Mouse (Mus musculus) testis, adult 2 months (tissue): Measurements from ENCODE around the gene Lamtor5. TPM values are rescaled to one million over a fixed set of nuclear protein-coding genes. Genes with fewer than 3 reads are reported as not detected.
"Not testable (repeated sequence)": the region's sequence is repeated elsewhere in the genome, so short reads cannot be mapped to it uniquely, and the experiment has no call there.

Experiments used
- H3K27ac ChIP-seq: fragments of 200-500 bp; 2 replicates; pipeline ENCODE4 v1.5.1; 2012; ENCODE audit warnings: low read depth, low read length; ENCODE audit not compliant: control insufficient read depth, insufficient read depth
- H3K27me3 ChIP-seq: fragments of 200-500 bp; 2 replicates; pipeline ENCODE4 v1.6.1; 2012; ENCODE audit warnings: mild to moderate bottlenecking, low read length, moderate library complexity; ENCODE audit not compliant: control insufficient read depth, insufficient read depth
- H3K36me3 ChIP-seq: fragments of 200-500 bp; 2 replicates; pipeline ENCODE4 v1.6.1; 2012; ENCODE audit warnings: mild to moderate bottlenecking, low read length; ENCODE audit not compliant: control insufficient read depth, insufficient read depth
- H3K4me1 ChIP-seq: fragments of 200-500 bp; 2 replicates; pipeline ENCODE4 v1.6.1; 2012; ENCODE audit warnings: low read length; ENCODE audit not compliant: control insufficient read depth, insufficient read depth
- H3K4me3 ChIP-seq: fragments of 200-500 bp; 2 replicates; pipeline ENCODE4 v1.5.1; 2012; ENCODE audit warnings: low read depth, mild to moderate bottlenecking, low read length, moderate library complexity, mixed read lengths; ENCODE audit not compliant: control insufficient read depth
- CTCF ChIP-seq: fragments of 200-500 bp; IDR thresholded peaks from 2 replicates; pipeline ENCODE4 v1.5.1; 2012; ENCODE audit warnings: low read depth, mild to moderate bottlenecking, inconsistent platforms, low read length, moderate library complexity; ENCODE audit not compliant: control insufficient read depth, insufficient read depth, insufficient replicate concordance
- POLR2A ChIP-seq: fragments of 200-500 bp; IDR thresholded peaks from 2 replicates; pipeline ENCODE4 v1.6.1; 2012; ENCODE audit warnings: low read depth, mild to moderate bottlenecking, inconsistent platforms, low read length, moderate library complexity; ENCODE audit not compliant: control insufficient read depth
- polyA plus RNA-seq: library from polyadenylated mRNA; depleted of rRNA; stranded (reverse); fragments of >200 nt; gene quantifications from 2 replicates; pipeline ENCODE4 v1.2.3, GENCODE M21; 2012

The Lamtor5 gene
- polyA plus RNA-seq, 1 experiment = 73.5 TPM

DNA sequence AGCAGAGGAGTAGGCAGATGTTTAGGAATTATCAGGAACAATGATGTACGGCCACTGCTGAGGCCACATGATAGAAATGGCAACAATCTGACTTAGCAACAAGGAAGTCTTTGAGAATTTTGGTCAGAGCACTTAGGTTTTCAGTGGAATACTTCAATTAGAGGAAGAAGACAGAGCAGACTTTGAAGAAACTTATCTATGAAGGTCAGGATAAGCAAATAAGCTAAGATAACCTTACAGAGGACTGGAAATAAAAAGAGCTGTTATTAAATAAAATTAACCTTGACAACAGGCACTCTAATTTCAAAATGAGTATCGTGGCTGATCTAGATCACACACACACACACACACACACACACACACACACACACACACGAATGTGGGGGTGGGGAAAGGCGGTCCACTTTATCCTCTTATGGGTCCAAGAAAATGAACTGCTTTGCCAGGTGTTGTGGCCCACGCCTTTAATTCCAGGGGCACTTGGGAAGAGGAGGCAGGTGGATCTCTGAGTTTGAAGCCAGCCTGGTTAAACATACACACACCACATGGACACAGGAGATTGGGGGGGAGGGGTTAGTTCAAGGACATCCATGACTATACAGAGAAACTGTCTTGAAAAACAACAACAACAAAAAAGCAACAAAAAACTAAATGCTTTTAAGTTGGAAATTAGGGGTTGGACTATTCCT lies 17.2 kb downstream of the Lamtor5 start:
- Histone ChIP-seq H3K4me3 (no peak overlapping the region), H3K4me1 (no peaks in the 10 kb centered on the region), H3K27me3 (no peaks in the 10 kb centered on the region), H3K36me3 (no peaks in the 10 kb centered on the region), H3K27ac (no peak overlapping the region)
- TF ChIP-seq CTCF = no peak
- no peak for TF ChIP-seq POLR2A

DNA sequence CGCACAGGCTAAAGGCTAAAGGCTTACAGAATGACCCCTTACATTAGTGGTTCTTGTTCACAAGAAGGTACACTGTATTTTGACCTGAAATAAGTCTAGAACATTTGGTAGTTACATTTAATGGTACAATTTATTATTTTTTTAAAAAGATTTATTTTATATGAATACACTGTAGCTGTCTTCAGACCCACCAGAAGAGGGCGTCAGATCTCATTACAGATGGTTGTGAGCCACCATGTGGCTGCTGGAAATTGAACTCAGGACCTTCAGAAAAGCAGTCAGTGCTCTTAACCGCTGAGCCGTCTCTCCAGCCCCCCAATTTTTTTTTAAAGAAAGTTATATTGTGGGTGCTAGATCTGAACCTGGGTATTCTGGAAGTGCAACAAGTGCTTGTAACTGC lies 18.3 kb downstream of the Lamtor5 start:
- H3K4me1 ChIP-seq, H3K27me3 ChIP-seq, H3K27ac ChIP-seq, H3K36me3 ChIP-seq, H3K4me3 ChIP-seq: not testable (repeated sequence)

DNA sequence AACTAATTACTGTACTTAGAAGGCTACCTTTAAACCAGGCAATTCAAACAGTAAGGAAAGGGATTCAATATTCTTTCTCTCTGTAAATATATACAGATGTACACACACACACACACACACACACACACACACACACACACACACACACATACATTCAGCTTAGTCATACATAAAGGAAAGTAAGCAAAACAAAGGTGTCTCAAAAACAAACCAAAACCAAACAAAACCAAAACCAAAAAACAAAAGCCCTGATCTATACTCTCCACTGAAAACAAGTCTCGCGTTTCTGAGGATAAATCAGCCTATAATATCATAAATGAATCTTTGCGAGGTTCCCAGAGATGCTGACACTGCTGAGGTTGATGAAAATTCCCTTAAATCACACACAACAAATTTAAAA lies 38.7 kb downstream of the Lamtor5 start:
- H3K36me3 ChIP-seq = no peaks in the 10 kb centered on the region

DNA sequence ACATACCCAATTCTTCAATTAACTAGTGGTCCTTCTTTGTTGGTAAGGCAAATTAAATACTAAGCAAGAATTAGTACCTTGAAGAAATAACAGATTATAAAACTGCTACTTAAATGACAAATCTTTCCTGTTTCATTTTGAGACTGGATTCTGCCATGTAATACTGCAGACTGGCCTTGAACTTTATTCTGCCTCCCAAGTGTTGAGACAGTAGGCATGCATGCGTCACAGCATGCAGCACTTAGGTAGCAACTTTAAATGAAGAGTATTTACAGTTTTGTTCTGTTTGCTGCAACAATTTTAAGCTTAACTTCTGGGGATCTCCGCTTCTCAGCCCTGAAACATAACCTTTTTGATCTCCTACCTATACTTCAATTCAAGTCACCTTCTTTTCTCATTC lies 42.5 kb downstream of the Lamtor5 start:
- no peak for TF ChIP-seq POLR2A
- TF ChIP-seq CTCF = no peak
- Histone ChIP-seq H3K36me3 (no peaks in the 10 kb centered on the region; the same call in 1 of the 2 replicates), H3K4me1 (no peaks in the 10 kb centered on the region; the same call in 1 of the 2 replicates), H3K4me3 (no peak overlapping the region), H3K27ac (no peak overlapping the region), H3K27me3 (no peaks in the 10 kb centered on the region)

More for the DNA sequence above, 38.7 kb downstream of the Lamtor5 start:
- Histone ChIP-seq H3K4me3 (no peak overlapping the region), H3K27me3 (no peaks in the 10 kb centered on the region), H3K4me1 (no peaks in the 10 kb centered on the region; the same call in 1 of the 2 replicates), H3K27ac (no peak overlapping the region)
- TF ChIP-seq POLR2A = no peak
- no peak for TF ChIP-seq CTCF

DNA sequence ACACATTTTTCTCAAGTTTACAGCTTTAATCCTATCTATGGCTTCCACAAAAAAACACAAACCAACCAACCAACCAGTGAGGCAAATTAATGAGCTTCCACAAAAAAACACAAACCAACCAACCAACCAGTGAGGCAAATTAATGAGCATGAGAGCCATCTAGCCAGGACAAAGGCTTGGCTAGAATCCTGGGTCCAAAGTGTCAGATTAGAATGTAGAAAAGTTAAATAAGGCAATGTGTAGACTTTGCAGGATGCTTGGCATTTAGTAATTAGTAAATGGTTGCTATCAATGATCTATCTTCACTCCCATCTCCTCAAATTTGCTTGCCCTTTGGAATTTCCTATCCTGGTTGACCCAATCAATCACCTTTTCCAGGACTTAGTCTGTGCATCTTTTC lies 43.1 kb downstream of the Lamtor5 start:
- TF ChIP-seq CTCF = no peak
- no peak for TF ChIP-seq POLR2A
- H3K36me3 ChIP-seq = no peaks in the 10 kb centered on the region; the same call in 1 of the 2 replicates
- H3K27ac ChIP-seq = no peak overlapping the region
- no peak overlapping the region for H3K4me3 ChIP-seq
- no peaks in the 10 kb centered on the region; the same call in 1 of the 2 replicates for H3K4me1 ChIP-seq
- no peaks in the 10 kb centered on the region for H3K27me3 ChIP-seq

DNA sequence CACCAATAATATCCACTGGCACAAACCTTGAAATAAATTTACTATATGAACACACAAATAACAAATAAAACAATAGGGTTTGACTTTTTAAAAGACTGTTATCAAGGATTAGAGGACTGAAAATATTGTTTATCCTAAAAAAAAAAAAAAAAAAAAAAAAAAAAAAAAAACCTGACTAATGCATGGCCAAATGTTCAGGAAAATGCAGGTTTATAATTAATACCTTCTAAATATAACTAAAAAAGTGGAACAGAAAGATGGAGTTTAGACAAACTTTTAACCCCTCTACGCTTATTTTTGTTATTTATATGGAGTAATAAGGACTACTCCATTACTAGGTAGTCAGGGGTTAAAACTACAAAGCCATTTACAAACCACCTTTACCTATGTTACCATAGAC lies 47.8 kb downstream of the Lamtor5 start:
- Histone ChIP-seq H3K27ac (no peak overlapping the region), H3K27me3 (no peaks in the 10 kb centered on the region), H3K4me3 (no peak overlapping the region), H3K4me1 (peaks cover 4% of the 10 kb centered on the region), H3K36me3 (peaks cover 4% of the 10 kb centered on the region; the same call in 1 of the 2 replicates)
- no peak for TF ChIP-seq POLR2A
- no peak for TF ChIP-seq CTCF

DNA sequence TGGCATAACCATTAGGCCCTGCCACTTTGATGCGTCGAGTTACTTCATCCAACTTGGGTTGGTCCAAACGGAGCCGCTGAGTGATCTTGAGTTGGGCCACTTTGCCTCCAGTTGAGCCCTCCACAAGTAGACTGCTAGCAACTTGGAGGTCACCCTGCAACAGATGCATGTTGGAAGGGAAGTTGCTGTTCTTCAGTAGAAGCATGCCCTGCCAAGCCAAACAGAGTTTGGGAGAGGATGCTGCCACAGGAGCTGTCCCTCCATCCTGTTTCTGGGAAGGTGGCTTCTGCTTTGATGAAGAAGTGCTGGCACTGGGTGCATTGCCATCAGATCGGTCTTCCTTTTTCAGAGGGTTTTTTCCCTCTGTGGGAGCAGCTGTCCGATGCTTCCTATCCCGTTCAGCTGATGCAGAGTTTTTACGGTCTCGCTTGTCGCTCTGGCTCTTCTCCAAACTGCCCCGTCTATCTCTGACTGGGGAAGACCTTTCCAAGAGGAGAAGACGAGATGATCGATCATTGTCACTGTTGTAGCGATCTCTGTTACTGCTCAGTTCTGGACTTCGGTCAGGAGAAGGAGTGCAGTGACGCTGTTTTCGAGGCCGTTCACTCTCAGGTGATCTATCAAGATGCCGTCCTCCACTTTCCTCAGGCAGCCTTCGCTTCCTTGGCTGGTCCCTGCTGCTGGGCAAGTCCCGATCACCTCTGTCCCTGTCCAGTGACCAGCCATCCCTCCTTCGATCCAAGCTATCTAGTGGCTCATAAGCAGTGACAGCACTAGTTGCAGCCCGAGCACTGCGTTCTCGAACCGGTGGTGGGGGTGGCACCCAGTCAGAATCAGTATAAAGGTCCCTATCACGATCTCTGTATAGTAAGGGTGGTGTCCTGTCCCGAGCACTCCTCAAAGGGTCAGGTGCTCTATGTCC lies 52.1 kb downstream of the Lamtor5 start:
- peak overlapping the region; percentile 89 for H3K4me3 ChIP-seq
- TF ChIP-seq CTCF (no peak), POLR2A (no peak)
- H3K27me3 ChIP-seq = no peaks in the 10 kb centered on the region
- H3K4me1 ChIP-seq = peaks cover 9% of the 10 kb centered on the region
- peak overlapping the region; percentile 99; the same call in 1 of the 2 replicates for H3K27ac ChIP-seq
- H3K36me3 ChIP-seq = peaks cover 6% of the 10 kb centered on the region; the same call in 1 of the 2 replicates
